Mouse (Mus musculus) testis, adult 2 months (tissue): Measurements from ENCODE around the gene Gm28308.

Experiments used
- CTCF ChIP-seq: fragments of 200-500 bp; IDR thresholded peaks from 2 replicates; pipeline ENCODE4 v1.5.1; 2012; ENCODE audit warnings: low read depth, mild to moderate bottlenecking, inconsistent platforms, low read length, moderate library complexity; ENCODE audit not compliant: control insufficient read depth, insufficient read depth, insufficient replicate concordance
- POLR2A ChIP-seq: fragments of 200-500 bp; IDR thresholded peaks from 2 replicates; pipeline ENCODE4 v1.6.1; 2012; ENCODE audit warnings: low read depth, mild to moderate bottlenecking, inconsistent platforms, low read length, moderate library complexity; ENCODE audit not compliant: control insufficient read depth

DNA sequence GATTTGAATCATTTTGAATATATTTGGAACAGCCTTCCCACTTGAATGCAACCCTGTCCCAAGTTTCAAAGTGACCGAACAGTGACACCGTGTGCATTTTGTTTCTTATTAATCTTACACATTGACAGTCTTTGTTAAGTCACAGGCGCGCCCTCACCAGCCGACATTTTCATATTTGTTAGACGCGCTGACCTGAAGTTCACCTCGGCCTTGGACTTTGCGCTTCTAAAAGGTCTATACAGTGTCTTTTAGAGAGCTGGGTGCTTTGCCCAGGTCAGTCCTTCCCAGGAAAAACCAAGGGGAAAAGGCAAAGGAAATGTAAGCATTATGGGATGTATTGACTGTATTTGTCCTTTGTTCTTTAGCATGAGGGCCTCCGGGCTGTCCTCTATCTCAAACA lies 18.4 kb downstream of the Gm28308 start:
- TF ChIP-seq CTCF (no peak), POLR2A (no peak)
